Mouse (Mus musculus): ENCODE measurements around the gene 1700008O03Rik. TPM values are rescaled to one million over a fixed set of nuclear protein-coding genes. Genes with fewer than 3 reads are reported as not detected.

1700008O03Rik gene
- polyA plus RNA-seq, 1 experiment from 2014 or later, result 0.98 TPM

DNA sequence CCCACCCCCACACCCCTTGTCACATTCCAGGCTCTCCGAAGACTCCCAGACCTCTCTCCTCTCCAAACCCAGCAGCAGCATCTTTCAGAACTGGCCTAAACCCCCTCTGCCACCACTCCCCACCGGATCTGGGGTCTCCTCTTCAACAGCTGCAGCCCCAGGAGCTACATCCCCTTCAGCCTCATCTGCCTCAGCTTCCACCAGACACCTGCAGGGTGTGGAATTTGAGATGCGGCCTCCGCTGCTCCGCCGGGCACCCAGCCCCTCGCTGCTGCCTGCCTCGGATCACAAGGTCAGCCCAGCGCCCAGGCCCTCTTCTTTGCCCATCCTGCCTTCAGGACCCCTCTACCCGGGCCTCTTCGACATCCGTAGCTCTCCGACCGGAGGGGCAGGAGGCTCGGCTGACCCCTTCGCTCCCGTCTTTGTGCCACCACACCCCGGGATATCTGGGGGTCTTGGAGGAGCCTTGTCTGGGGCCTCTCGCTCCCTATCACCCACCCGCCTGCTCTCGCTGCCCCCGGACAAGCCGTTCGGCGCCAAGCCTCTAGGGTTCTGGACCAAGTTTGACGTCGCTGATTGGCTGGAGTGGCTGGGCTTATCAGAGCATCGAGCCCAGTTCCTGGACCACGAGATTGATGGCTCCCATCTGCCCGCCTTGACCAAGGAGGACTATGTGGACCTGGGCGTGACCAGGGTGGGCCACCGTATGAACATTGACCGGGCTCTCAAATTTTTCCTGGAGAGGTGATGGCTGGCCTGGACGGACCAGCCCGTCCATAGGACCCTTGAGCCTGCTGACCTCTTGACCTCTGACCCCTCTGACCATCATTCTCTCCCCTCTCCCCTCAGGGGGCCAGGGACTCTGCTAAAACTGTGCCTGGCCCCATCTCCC lies 28.8 kb downstream of the 1700008O03Rik start:
- DNase-seq (ENCODE audit: low read depth, low spot score), result no peak
- ChIA-PET POLR2A (interaction anchor here (0.6 kb wide), 1 partner anchor 14 kb away, joined by 3 read pairs; no protein-coding TSS in a partner anchor), CTCF (no interaction called here)
- no peak for TF ChIP-seq CTCF (IDR thresholded peaks at IDR 0.05)
- in situ Hi-C loops (cut with MboI; ENCODE audit: low pct_unique_long_range_greater_than_20kb), result loop anchor here (10.0 kb wide), 1 partner anchor 52 kb away; the partner anchor contains the start of gene Clec11a
- ATAC-seq, result no peak
- peaks cover 62% of the 10 kb centered on the region for H3K27me3 ChIP-seq

DNA sequence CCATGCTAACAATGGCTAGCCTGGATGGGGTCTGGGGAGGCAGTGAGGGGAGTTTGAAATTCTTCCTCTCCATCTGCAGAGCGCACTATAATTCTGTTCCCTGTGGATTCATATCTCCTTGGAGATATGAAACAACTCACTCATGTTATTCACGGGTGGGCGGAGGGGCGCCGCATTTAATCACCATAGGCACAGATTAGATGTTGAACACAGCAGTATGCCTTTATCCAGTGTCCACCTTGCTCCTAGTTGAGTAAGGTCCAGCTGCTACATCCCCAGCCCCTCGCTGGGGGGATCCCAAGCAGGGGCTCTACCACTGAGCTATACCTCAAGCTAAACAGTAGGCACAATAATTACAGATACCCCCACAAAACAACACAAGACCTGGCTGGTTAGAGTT lies 30.2 kb downstream of the 1700008O03Rik start:
- ChIA-PET POLR2A (no interaction called here), CTCF (interaction anchor here (1.4 to 1.7 kb wide), 2 partner anchors 32 to 93 kb away, joined by 3 to 5 read pairs; no protein-coding TSS in a partner anchor)
- no peak for TF ChIP-seq CTCF (IDR thresholded peaks at IDR 0.05)
- DNase-seq (ENCODE audit: low read depth, low spot score) (no peak), ATAC-seq (no peak)
- peaks cover 75% of the 10 kb centered on the region for H3K27me3 ChIP-seq
- in situ Hi-C loops (cut with MboI; ENCODE audit: low pct_unique_long_range_greater_than_20kb), result loop anchor here (10.0 kb wide), 1 partner anchor 51 kb away; the partner anchor contains the start of gene Clec11a

DNA sequence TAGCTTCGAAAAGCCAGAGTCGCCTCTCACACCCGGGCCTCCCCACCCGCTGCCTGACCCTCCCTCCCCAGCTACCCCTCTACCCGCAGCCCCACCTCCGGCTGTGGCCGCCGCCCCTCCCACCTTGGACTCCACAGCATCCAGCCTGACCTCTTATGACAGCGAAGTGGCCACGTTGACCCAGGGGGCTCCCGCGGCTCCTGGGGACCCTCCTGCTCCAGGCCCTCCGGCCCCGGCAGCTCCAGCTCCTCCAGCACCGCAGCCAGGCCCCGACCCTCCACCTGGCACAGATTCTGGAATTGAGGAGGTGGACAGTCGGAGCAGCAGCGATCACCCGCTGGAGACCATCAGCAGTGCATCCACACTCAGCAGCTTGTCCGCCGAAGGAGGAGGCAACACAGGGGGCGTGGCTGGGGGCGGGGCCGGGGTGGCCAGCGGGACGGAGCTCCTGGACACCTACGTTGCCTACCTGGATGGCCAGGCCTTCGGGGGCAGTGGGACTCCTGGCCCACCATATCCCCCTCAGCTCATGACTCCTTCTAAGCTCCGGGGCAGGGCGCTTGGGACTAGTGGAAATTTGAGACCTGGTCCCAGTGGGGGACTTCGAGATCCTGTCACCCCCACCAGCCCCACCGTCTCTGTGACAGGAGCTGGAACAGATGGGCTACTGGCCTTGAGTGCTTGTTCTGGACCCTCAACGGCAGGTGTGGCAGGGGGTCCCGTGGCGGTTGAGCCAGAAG lies 31.8 kb downstream of the 1700008O03Rik start:
- TF ChIP-seq CTCF (IDR thresholded peaks at IDR 0.05), result no peak
- peaks cover 76% of the 10 kb centered on the region for H3K27me3 ChIP-seq
- ATAC-seq (no peak), DNase-seq (ENCODE audit: low read depth, low spot score) (no peak)
- CTCF ChIA-PET, result interaction anchor here (1.0 kb wide), 1 partner anchor 36 kb away, joined by 3 read pairs; no protein-coding TSS in a partner anchor
- POLR2A ChIA-PET, result interaction anchor here (0.6 kb wide), 1 partner anchor 11 kb away, joined by 4 read pairs; no protein-coding TSS in a partner anchor
- in situ Hi-C loops (cut with MboI; ENCODE audit: low pct_unique_long_range_greater_than_20kb), result loop anchor here (5.0 to 10.0 kb wide), 2 partner anchors 49 to 91 kb away; partner anchors contain the start of genes Clec11a and Gm15517

DNA sequence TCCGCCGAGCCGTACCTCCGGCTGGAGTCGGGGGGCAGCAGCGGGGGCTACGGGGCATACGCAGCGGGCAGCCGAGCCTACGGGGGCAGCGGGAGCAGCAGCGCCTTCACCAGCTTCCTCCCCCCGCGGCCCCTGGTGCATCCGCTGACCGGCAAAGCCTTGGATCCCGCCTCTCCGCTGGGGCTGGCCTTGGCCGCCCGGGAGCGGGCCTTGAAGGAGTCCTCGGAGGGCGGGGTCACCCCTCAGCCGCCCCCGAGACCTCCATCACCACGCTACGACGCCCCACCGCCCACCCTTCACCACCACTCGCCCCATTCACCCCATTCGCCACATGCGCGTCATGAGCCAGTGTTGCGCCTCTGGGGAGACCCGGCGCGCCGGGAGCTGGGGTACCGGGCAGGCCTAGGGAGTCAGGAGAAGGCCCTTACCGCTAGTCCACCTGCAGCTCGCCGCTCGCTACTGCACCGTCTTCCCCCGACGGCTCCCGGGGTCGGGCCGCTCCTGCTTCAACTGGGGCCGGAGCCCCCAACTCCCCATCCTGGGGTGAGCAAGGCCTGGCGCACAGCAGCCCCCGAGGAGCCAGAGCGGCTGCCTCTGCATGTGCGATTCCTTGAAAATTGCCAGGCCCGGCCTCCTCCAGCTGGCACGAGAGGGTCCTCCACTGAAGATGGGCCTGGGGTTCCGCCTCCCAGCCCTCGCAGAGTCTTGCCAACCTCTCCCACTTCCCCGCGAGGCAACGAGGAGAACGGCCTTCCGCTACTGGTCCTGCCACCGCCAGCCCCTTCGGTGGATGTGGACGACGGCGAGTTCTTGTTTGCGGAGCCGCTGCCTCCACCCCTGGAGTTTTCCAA lies 32.6 kb downstream of the 1700008O03Rik start:
- CTCF ChIA-PET, result interaction anchor here (1.0 kb wide), 1 partner anchor 35 kb away, joined by 3 read pairs; no protein-coding TSS in a partner anchor
- peaks cover 83% of the 10 kb centered on the region for H3K27me3 ChIP-seq
- ATAC-seq (no peak), DNase-seq (ENCODE audit: low read depth, low spot score) (no peak)
- no peak for TF ChIP-seq CTCF (IDR thresholded peaks at IDR 0.05)
- POLR2A ChIA-PET, result interaction anchor here (0.6 kb wide), 1 partner anchor 11 kb away, joined by 4 read pairs; no protein-coding TSS in a partner anchor
- in situ Hi-C loops (cut with MboI; ENCODE audit: low pct_unique_long_range_greater_than_20kb), result loop anchor here (5.0 to 10.0 kb wide), 2 partner anchors 48 to 91 kb away; partner anchors contain the start of genes Clec11a and Gm15517

DNA sequence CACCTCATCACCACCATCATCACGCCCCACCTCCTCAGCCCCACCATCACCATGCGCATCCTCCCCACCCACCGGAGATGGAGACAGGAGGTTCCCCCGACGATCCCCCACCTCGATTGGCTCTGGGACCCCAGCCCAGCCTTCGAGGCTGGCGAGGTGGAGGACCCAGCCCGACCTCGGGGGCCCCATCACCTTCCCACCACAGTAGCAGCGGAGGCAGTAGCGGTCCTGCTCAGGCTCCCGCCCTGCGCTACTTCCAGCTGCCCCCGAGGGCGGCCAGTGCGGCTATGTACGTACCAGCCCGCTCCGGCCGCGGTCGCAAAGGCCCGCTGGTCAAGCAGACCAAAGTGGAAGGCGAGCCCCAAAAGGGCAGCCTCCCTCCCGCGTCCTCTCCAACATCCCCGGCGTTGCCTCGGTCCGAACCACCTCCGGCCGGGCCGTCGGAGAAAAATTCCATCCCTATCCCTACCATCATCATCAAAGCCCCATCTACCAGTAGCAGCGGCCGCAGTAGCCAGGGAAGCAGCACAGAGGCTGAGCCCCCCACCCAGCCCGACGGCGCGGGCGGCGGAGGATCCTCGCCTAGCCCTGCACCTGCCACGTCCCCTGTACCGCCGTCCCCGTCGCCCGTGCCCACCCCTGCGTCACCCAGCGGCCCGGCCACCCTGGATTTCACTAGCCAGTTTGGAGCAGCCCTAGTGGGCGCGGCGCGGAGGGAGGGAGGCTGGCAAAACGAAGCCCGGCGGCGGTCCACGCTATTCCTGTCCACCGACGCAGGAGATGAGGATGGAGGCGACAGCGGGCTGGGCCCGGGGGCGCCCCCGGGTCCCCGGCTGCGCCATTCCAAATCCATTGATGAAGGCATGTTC lies 33.5 kb downstream of the 1700008O03Rik start:
- in situ Hi-C loops (cut with MboI; ENCODE audit: low pct_unique_long_range_greater_than_20kb), result loop anchor here (5.0 to 10.0 kb wide), 2 partner anchors 47 to 90 kb away; partner anchors contain the start of genes Clec11a and Gm15517
- DNase-seq (ENCODE audit: low read depth, low spot score), result no peak
- peaks cover 85% of the 10 kb centered on the region for H3K27me3 ChIP-seq
- CTCF ChIA-PET, result interaction anchor here (0.6 to 2.1 kb wide), 7 partner anchors 34 to 92 kb away, joined by 3 to 17 read pairs (median 3); no protein-coding TSS in a partner anchor
- ATAC-seq, result no peak
- no peak for TF ChIP-seq CTCF (IDR thresholded peaks at IDR 0.05)
- POLR2A ChIA-PET, result interaction anchor here (0.6 kb wide), 1 partner anchor 92 kb away, joined by 4 read pairs; no protein-coding TSS in a partner anchor

DNA sequence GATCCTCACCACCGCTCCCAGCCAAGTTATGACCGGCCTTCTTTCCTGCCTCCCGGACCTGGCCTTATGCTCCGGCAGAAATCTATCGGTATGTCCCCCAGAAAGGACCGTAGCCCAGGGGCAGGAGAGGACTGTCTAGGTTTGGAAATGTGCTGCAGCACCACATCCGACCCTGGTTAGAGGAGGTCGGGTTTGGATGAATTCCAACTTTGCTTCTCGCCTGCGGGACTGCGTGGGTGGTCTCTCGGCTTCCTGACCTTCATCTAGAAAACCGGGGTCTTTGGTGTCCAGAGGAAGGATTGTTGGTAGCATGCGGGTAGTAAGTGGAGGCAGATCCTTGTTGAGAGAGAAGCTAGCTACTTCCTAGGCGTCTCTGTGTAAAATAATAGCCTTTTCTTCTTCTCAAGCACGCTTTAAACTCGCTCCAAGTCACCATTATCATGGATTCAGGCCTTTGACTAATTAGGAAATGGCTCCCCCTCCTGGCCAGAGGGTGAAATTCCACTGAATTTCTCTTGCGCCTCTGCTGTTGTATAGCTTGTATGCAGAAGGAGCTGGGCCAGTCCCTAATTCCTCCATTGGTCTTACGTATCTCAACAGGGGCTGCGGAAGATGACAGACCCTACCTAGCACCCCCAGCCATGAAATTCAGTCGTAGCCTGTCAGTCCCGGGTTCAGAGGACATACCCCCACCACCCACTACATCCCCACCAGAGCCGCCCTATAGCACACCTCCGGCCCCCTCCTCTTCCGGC lies 34.5 kb downstream of the 1700008O03Rik start:
- DNase-seq (ENCODE audit: low read depth, low spot score), result peak; percentile 28
- in situ Hi-C loops (cut with MboI; ENCODE audit: low pct_unique_long_range_greater_than_20kb), result loop anchor here (5.0 to 10.0 kb wide), 2 partner anchors 46 to 89 kb away; partner anchors contain the start of genes Clec11a and Gm15517
- ChIA-PET CTCF (interaction anchor here (0.6 to 2.1 kb wide), 9 partner anchors 11 to 171 kb away, joined by 3 to 17 read pairs (median 3); no protein-coding TSS in a partner anchor), POLR2A (interaction anchor here (0.6 kb wide), 3 partner anchors 88 to 104 kb away, joined by 4 read pairs; partner anchors contain the start of genes 1700028J19Rik and 2410002F23Rik)
- peaks cover 81% of the 10 kb centered on the region for H3K27me3 ChIP-seq
- peak; percentile 68 for ATAC-seq
- no peak for TF ChIP-seq CTCF (IDR thresholded peaks at IDR 0.05)

DNA sequence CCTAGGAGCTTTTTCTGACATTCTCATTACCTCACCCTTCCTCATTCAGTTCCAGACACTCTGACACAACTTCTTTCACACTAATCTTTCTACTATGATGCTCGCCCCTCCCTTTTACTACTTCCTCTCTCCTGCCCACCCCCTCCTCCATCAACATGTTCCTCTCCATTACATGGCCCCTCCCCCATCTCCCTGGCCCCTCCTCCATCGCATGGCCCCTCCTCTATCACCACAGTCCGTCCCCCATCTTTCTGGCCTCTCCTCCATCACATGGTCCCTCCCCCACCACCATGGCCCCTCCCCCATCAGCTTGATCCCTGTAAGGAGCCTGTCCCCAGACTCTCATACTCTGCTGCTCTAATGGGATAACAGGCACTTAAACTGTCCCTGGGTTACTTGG lies 36.6 kb downstream of the 1700008O03Rik start:
- H3K27me3 ChIP-seq, result peaks cover 64% of the 10 kb centered on the region
- in situ Hi-C loops (cut with MboI; ENCODE audit: low pct_unique_long_range_greater_than_20kb), result loop anchor here (25.0 kb wide), 1 partner anchor 462 kb away; the partner anchor contains the start of gene Klk4
- DNase-seq (ENCODE audit: low read depth, low spot score) (no peak), ATAC-seq (no peak)
- TF ChIP-seq CTCF (IDR thresholded peaks at IDR 0.05), result no peak
- ChIA-PET POLR2A (no interaction called here), CTCF (interaction anchor here (1.0 kb wide), 1 partner anchor 86 kb away, joined by 4 read pairs; no protein-coding TSS in a partner anchor)

DNA sequence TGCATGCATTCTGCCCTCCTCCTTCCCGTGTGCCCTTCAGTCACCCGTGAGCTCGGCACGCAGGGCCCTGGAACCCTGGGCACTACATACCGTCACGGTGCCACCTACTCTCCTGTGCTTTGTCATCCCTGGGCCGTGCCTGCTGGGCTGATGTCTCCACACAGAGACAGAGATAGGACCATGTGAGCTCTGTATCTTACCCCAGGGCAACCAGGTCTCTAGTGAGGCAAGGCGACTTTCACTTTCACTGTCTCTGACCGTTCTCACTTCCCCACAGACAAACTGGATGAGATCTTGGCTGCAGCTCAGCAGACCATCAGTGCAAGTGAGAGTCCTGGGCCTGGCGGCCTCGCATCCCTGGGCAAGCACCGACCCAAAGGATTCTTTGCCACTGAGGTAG lies 41.0 kb downstream of the 1700008O03Rik start:
- CTCF ChIA-PET, result interaction anchor here (0.8 kb wide), 1 partner anchor 53 kb away, joined by 3 read pairs; no protein-coding TSS in a partner anchor
- DNase-seq (ENCODE audit: low read depth, low spot score) (no peak), ATAC-seq (no peak)
- in situ Hi-C loops (cut with MboI; ENCODE audit: low pct_unique_long_range_greater_than_20kb), result loop anchor here (25.0 kb wide), 1 partner anchor 457 kb away; the partner anchor contains the start of gene Klk4
- TF ChIP-seq CTCF (IDR thresholded peaks at IDR 0.05), result no peak
- peaks cover 44% of the 10 kb centered on the region for H3K27me3 ChIP-seq
- POLR2A ChIA-PET, result no interaction called here
